Mouse (Mus musculus) left cerebral cortex, adult 8-10 months (tissue): ENCODE measurements around the gene Cxcr5. TPM values are rescaled to one million over a fixed set of nuclear protein-coding genes. Genes with fewer than 3 reads are reported as not detected.
A peak's percentile ranks its signal among the peaks of the same experiment; 100 is the strongest.
"Not testable (repeated sequence)": the region's sequence is repeated elsewhere in the genome, so short reads cannot be mapped to it uniquely, and the experiment has no call there.

ENCODE experiments used
- DNase-seq, 2 experiments: peaks; one replicate each; pipeline ENCODE4 v3.0.0; 2022; ENCODE audit warnings: low spot score in 2 of 2
- total RNA-seq, 4 experiments: library from RNA; stranded (reverse); gene quantifications; 2 replicates each; pipeline ENCODE4 v1.2.4; 2022

The Cxcr5 gene
- total RNA-seq, 4 experiments from 2014 or later = not detected

- no peak for DNase-seq
Measured at GRCm38 (mm10) chr9:44588605-44589004, 26.9 kb upstream of the Cxcr5 start.

GRCm38 (mm10) chr9:44587262-44588160, 25.8 kb upstream of the Cxcr5 start:
- no peak for DNase-seq

GRCm38 (mm10) chr9:44586640-44587261, 25.1 kb upstream of the Cxcr5 start:
- DNase-seq = no peak

- no peak for DNase-seq
Measured at GRCm38 (mm10) chr9:44582390-44582789, 20.7 kb upstream of the Cxcr5 start.

DNA sequence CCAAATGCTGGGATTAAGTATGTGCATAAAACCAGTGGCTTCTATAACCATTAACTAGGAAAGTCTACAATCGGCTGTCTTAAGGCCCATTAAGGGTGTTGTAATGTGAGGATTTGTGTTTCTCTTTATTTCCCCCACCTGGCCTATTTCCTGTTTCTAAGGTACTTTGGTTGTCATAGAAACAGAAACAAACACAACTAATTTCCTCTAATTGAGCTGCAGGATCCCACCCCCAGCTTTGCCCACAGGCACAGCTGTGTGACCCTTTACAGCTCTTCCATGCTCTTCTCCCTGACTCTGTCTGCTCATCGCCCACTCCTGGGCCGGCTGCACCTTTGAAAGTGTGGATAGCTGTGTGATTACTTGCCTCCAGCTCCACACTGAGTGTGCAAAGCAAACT, 19.7 kb upstream of the Cxcr5 start:
- DNase-seq = no peak

DNA sequence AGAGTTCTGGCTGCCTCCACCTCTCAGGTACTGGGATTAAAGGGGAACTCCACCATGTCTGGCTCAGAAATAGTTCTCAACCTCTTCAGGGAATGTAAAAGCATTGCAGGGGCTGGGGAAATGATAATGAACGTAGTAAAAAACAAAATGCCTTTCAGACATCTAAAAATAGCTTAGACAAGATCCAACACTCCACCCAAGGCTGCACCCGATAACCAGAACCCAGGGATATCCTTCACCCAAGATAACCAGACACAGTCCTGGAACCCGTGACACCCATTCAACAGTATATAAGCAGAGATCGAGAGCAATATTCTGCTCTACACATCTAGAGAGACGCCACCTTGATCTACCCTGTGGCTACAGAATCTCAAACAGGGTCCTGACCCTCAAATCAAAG, 18.4 kb upstream of the Cxcr5 start:
- no peak for DNase-seq

- no peak for DNase-seq
Measured at GRCm38 (mm10) chr9:44579392-44579791, 17.7 kb upstream of the Cxcr5 start.

GRCm38 (mm10) chr9:44576046-44576445, 14.4 kb upstream of the Cxcr5 start:
- DNase-seq = not testable (repeated sequence)

DNA sequence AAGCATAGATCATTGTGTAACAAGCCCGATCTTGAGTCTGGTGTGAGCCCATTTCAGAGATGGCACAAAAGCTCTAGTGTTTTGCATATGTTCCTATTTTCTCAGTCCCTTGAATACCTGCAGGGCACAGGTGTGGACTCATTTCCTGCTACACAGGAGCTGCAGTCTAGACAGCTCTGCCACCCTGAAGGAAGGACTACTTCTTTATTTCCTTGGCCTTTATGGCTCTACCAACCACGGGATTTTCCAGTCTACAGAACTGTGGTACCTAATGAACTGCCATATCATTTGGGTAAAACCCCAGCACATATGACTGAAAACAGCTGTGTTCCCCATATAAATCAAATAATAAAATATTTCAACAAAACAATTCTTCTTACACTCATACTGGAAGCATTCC, 13.4 kb upstream of the Cxcr5 start:
- DNase-seq = no peak

DNA sequence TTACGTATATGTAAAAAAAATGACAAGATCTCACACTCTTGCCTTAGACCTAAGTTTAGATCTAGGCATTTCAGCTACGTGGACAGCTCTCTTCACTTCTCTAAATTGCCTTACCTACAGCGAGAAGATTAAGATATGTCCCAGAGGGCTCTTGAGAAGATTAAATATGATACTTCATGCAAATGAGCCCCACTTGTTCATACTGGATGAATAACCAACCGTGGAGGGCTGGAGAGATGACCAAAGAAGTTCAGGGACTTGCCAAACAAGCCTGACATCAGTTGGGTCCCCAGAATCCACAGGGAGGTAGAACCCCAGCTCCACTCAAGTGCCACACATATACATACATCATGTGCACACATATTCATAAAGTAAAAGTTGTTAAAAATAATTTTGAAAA, 11.6 kb upstream of the Cxcr5 start:
- DNase-seq = no peak

DNA sequence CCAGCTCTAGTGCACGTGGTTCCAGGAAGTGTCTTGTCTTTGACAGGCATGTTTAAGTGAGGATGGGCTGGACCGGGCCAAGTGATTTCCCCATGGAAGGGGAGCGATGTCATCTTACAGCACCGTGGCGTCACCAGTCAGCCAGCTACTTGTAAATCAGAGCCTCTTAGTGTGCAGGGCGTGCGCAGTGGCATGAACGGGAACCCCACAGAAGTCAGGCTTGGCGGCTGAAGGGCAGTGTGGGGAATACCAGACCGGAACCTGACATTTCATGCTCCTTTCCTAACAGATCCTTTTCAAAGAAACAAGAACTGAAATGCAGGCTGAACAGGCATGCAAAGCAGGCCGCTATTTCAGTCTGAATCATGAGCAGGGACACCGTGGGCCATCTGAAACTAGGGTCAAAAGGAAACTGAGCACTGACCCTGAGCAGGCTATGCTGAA, 9.3 kb upstream of the Cxcr5 start:
- DNase-seq = no peak

GRCm38 (mm10) chr9:44568083-44568455, 6.4 kb upstream of the Cxcr5 start:
- DNase-seq = no peak

- peak in 1 of 2 experiments; percentile 8 for DNase-seq
Measured at GRCm38 (mm10) chr9:44567338-44568082, 5.8 kb upstream of the Cxcr5 start.

- no peak for DNase-seq
Measured at GRCm38 (mm10) chr9:44565367-44565766, 3.7 kb upstream of the Cxcr5 start.

- no peak for DNase-seq
Measured at GRCm38 (mm10) chr9:44562936-44563335, 1.3 kb upstream of the Cxcr5 start.

GRCm38 (mm10) chr9:44552161-44552560, 9.5 kb downstream of the Cxcr5 start:
- no peak for DNase-seq

DNA sequence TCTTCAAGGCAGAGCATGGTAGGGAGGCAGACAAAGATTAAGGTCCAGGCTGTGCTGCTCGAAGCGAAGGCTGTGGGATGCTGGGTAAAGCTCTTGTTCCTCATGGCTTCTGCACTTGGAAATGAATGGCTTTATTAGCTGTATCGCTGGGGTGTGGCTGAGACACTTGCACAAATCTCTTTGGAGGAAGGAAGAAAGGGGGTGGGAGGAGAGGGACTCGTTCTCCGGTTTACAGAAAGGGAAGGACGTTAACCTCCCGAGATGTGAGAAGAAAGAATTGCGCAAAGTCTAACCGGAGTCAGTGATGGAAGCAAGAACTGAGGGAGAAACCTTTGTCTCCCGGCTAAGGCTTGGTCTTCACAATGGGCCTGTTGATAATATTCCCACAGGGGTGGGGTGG, 10.5 kb downstream of the Cxcr5 start:
- no peak for DNase-seq

GRCm38 (mm10) chr9:44548412-44549152, 13.1 kb downstream of the Cxcr5 start:
- DNase-seq = no peak

- no peak for DNase-seq
Measured at GRCm38 (mm10) chr9:44544986-44545385, 16.7 kb downstream of the Cxcr5 start.

DNA sequence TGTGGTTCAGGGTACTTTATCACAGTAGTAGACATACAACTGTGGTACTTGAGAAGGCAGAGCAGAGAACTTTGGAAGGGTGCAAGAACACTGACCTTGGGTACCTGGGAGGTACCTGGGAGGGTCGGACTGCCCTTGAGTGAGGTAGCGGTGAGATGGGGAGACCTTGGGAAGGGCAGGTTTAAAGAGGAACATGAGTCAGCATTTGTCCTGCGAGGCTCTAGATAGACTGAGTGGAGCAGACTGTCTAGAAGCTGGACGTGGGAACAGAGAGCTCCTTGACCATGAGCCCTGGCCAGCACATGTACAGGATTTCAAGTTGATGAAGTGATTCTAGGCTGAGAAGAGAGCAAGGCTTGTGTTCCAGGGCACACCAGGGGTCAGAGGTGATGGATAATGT, 19.3 kb downstream of the Cxcr5 start:
- DNase-seq = no peak

DNA sequence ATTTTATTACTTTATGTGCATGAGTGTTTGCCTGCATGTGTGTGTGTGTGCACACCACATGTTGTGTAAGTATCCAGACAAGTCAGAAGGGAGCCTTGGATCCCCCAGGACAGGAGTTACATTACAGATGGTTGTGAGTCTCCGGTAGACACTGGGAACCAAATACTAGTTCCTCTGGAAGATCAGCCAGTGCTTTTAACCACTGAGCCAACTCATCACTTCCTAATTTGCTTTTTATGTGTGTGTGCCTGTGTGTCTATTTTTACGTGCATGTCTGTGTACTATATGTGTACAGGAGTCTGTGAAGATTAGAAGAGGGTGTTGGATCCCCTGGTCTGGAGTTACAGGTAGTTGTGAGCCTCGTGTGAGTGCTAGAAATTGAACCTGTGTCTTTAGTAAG, 21.0 kb downstream of the Cxcr5 start:
- no peak for DNase-seq
